Mouse (Mus musculus) mature B cell (primary cell): ENCODE measurements at regions not wholly inside any gene's neighbourhood (a gene's known extent, or its start where the extent isn't known, plus 50 kb on each side); places are given as distances from the start of the nearest gene placed in this dataset.

Source experiments
- in situ Hi-C: fragments of 300-500 bp; cut with MboI; formaldehyde crosslinking; loops from 2 replicates; pipeline ENCODE4 v1.14.3; 2019

- in situ Hi-C loops = no loop called here
Measured at GRCm38 (mm10) chr15:59954345-59954744, 62.1 kb downstream of the 4933412E24Rik start.

- in situ Hi-C loops = no loop called here
Measured at GRCm38 (mm10) chr15:59953857-59954256, 62.6 kb downstream of the 4933412E24Rik start.

GRCm38 (mm10) chr15:59950617-59951216 is 65.7 kb downstream of the 4933412E24Rik start:
- in situ Hi-C loops = no loop called here

- in situ Hi-C loops = no loop called here
Measured at GRCm38 (mm10) chr15:59945208-59945607, 71.2 kb downstream of the 4933412E24Rik start.

GRCm38 (mm10) chr15:59936486-59936885 is 79.9 kb downstream of the 4933412E24Rik start:
- in situ Hi-C loops = no loop called here

GRCm38 (mm10) chr15:59913860-59914259 is 102.6 kb downstream of the 4933412E24Rik start:
- in situ Hi-C loops = no loop called here

GRCm38 (mm10) chr15:59908300-59908699 is 108.1 kb downstream of the 4933412E24Rik start:
- in situ Hi-C loops = no loop called here

GRCm38 (mm10) chr15:59905832-59906797 is 110.3 kb downstream of the 4933412E24Rik start:
- in situ Hi-C loops = no loop called here

- in situ Hi-C loops = no loop called here
Measured at GRCm38 (mm10) chr15:59904741-59905140, 111.7 kb downstream of the 4933412E24Rik start.

GRCm38 (mm10) chr15:59888996-59889395 is 127.4 kb downstream of the 4933412E24Rik start:
- in situ Hi-C loops = no loop called here

GRCm38 (mm10) chr15:59888131-59888459 is 128.3 kb downstream of the 4933412E24Rik start:
- in situ Hi-C loops = no loop called here

GRCm38 (mm10) chr15:59887381-59888130 is 128.9 kb downstream of the 4933412E24Rik start:
- in situ Hi-C loops = no loop called here

GRCm38 (mm10) chr15:59886036-59886435 is 130.4 kb downstream of the 4933412E24Rik start:
- in situ Hi-C loops = no loop called here

- in situ Hi-C loops = no loop called here
Measured at GRCm38 (mm10) chr15:59882444-59882843, 134.0 kb downstream of the 4933412E24Rik start.

- in situ Hi-C loops = no loop called here
Measured at GRCm38 (mm10) chr15:59880426-59880825, 136.0 kb downstream of the 4933412E24Rik start.

GRCm38 (mm10) chr15:59879311-59879710 is 137.1 kb downstream of the 4933412E24Rik start:
- in situ Hi-C loops = no loop called here

GRCm38 (mm10) chr15:59876279-59876742 is 140.1 kb downstream of the 4933412E24Rik start:
- in situ Hi-C loops = no loop called here

- in situ Hi-C loops = loop anchor here (10.0 kb wide), 1 partner anchor 472 kb away; no protein-coding TSS in a partner anchor
Measured at GRCm38 (mm10) chr15:59866701-59867100, 149.7 kb downstream of the 4933412E24Rik start.

- in situ Hi-C loops = loop anchor here (10.0 kb wide), 1 partner anchor 470 kb away; no protein-coding TSS in a partner anchor
Measured at GRCm38 (mm10) chr15:59864746-59865499, 151.5 kb downstream of the 4933412E24Rik start.

GRCm38 (mm10) chr15:59852271-59853000 is 164.0 kb downstream of the 4933412E24Rik start:
- in situ Hi-C loops = no loop called here
